Mouse (Mus musculus) cerebellum, postnatal 36 days (tissue): ENCODE data around the gene Ston2.

Experiments used
- DNase-seq, 2 experiments: peaks; one replicate each; pipeline ENCODE4 v3.0.0; 2021 to 2022; ENCODE audit warnings: mixed read lengths in 2 of 2

Ston2 gene

DNA sequence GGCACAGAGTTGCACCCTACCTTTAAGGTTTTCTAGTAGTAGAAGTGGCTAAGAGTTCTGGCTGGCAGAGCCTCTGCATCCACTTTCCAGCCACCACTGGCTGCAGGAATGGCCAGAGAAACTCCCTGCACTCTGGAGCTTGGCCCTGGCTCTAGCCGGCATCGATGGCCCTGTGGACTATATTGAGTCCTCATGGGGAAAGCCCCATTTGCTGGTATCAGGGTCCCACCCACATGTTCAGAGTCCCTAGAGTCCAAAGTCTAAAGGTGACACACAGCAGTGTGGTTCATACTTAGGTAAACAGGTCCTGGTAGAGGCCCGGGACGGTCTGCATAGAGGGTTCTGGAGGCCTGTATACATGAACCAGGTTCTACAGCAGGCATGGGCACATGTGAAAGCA lies 92.0 kb downstream of the Ston2 start:
- DNase-seq: no peak

GRCm38 (mm10) chr12:91695761-91696160 lies 92.4 kb downstream of the Ston2 start:
- no peak for DNase-seq

DNA sequence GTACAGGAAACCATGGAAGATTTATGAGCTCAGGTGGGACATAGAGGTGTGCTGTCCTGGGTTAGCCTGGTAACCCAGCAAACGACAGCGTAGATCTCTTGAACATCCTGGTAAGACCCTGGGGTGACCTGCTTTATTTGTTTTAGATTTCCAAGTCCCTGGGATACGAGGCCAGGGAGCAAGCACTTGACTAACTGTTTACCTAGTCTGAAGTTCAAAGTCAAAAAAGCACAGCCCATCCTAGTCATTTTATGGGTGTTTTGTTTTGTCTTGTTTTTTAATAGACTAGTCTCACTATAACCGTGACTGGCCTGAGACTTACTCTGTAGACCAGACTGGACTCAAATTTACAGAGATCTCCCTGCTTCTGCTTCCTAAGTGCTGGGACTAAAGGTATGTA lies 93.4 kb downstream of the Ston2 start:
- no peak for DNase-seq

DNA sequence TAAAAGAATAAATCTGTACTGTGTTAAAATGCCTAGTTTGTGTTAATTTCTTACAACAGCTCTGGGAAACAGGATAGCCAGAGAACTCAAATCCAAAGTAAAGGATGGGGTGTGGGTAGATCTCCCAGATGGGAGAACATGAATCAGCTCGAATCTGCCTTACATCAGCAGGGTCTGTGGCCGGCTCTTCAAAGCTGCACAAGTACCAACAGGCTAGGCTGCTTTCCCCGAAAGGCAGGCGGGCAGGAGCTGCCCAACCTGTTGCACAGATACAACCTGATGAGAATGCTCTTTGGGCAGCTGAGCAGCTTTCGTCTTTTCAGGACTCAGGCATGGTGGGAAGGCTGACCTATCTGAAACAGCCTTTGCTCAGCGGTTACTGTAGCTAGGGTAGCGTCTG lies 94.6 kb downstream of the Ston2 start:
- DNase-seq: no peak

DNA sequence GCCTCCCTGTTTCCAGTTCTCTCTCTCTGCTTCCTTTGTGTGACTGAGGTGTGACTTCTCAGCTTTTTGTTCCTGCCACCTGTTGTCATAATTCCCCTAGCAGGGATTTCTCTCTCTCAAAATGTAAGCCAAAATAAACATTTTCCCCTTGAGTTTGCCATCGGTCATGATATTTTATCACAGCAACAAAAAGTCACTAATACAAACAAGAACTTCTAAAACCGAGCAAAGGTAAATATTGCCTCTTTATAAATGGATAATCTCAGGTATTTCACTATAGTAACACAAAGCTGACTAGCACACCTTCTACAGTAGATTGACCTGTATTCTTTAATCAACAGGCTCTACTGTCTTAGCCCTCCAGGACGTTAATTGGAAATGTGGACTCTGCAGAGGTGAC lies 95.2 kb downstream of the Ston2 start:
- no peak for DNase-seq

- no peak for DNase-seq
Measured at GRCm38 (mm10) chr12:91685674-91686290, 102.4 kb downstream of the Ston2 start.

DNA sequence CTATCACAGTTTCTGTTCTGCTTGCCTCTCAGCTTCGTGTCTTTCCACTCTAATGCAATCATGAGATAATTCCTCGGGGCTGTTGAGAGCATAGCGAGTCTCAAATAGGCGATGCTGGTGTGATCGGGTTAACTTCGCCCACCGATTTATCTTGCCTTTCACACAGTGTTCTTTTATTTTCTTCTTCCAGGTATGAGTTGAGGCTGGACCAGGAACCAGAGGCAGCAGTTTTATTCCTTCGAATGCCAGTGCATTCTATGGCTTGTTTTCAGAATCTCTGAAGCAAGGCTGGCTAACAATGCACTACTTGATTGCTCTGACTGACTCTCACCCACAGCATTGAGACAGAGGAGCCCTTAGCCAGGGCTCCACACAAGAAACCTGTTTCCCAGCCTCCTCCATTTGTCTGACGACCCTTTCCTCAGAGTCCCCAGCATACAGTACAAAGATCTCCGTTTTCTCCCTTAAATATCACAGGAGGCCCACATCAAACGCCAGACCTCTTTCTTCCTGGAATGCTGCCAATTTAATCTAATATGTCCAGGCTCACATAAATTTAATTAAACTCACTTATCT lies 103.3 kb downstream of the Ston2 start:
- no peak for DNase-seq

DNA sequence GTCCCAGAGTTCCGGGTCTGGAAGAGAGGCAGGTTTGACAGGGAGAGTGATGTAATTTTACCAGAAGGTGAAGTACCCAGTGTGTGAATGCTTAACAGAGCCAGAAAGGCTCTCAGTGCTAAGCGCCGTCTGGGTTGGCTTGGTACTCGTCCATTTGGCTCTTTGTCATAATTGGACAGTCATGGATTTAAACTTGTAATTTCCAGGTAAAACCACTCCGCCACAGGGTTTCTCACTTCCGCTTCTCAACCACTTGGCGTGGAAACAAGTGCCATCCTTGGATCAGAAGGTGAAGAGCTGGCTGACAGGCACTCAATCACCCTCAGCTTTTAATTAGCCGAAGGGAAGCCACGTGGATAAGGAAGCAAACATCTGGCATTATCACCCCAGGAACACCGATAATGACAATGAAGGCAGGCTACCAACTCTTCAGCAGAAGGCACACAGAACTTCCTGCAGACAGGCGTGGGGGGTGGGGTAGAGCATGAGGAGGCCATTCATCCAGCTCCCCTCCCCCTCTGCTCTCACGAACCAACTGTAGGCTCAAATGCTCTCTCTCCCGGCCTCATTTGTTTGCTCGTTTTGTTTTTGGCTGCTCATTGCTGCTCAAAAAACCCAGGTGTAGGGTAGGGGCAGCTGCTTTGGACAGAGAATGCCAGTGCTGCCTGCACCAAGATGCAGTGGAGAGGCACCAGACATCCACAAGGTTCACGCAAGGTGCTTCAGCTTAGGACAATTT lies 103.9 kb downstream of the Ston2 start:
- peak; percentile 9 to 16 for DNase-seq

DNA sequence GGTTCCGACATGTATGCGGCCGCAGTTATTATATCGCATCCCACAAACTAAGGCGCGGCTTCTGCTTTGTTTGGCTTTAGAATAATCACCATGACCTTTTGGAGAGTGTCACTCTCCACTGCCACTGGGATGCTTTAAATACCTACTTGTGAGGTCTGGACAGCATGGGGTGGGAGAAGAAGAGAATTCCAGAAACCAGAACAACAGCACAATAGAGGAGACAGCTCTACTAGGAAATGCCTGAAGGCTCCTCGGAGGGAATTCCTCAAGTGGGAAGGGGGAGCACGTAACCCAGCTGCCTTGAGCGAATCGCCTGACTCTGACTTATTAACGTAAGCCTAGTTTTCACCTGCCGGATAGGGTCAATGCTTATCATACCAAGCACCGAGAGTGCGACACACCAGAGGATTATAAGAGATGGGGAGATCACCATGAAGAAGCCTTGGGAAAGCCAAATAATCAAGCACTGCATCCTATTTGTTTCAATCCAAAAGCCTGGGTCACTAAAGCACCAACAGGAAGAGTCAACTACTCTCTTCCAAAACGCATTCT lies 104.6 kb downstream of the Ston2 start:
- no peak for DNase-seq

DNA sequence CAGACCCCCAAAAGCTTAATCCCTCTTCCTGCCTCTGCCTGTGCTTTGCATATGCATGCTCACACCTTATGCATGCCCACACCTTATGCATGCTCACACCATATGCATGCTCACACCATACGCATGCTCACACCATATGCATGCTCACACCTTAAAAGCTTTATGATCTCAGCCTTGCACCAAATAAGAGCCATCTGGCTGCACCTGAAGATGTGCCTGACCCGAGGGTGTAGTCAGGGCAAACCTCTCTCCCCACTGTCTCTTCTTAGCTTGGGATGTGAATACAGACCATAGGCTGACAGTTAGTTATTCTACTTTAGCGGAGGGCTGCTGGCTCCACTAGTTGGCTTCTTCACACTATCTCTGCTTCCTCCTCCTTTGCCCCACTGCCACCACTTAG lies 105.1 kb downstream of the Ston2 start:
- no peak for DNase-seq

- DNase-seq: no peak
Measured at GRCm38 (mm10) chr12:91679320-91680064, 108.7 kb downstream of the Ston2 start.

DNA sequence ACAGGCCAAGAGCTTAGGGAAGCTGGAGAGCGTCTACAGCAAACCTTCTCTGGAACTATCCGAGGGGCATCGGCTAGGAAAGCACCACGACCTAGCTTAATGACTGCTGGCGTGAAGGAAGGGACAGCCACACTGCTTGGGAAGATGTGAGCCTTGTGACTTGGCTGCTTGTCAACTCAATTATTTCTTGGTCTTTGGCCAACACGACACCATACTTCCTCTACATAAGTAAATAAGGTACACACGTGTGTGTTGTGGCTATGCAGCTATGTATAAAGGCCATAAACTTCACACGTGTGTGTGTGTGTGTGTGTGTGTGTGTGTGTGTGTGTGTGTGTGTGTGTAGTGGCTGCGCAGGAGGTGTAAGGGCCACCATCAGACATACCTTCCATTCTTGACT lies 112.2 kb downstream of the Ston2 start:
- no peak for DNase-seq

GRCm38 (mm10) chr12:91673141-91673540 lies 115.0 kb downstream of the Ston2 start:
- no peak for DNase-seq

GRCm38 (mm10) chr12:91672528-91672927 lies 115.7 kb downstream of the Ston2 start:
- peak in 1 of 2 experiments; percentile 7 for DNase-seq

GRCm38 (mm10) chr12:91668529-91669245 lies 119.5 kb downstream of the Ston2 start:
- no peak for DNase-seq

DNA sequence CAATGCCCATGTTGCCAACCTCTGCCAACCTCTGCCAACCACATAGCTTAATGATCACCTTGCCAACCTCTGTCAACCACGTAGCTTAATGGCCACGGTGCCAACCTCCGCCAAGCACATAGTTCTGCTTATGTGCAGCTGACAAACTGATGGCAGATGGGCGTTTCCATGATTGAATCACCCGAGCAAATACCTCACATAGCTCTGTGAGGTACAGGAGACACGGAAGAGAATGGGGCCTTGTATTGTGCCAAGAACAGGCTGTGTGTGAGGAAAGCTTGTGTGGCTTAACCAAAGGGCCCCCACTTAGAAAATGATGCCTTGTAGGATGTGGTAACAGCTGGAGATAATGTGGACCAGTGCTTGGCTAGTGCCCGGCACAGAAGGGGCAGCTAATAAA lies 120.4 kb downstream of the Ston2 start:
- DNase-seq: no peak

- no peak for DNase-seq
Measured at GRCm38 (mm10) chr12:91666607-91667006, 121.6 kb downstream of the Ston2 start.

DNA sequence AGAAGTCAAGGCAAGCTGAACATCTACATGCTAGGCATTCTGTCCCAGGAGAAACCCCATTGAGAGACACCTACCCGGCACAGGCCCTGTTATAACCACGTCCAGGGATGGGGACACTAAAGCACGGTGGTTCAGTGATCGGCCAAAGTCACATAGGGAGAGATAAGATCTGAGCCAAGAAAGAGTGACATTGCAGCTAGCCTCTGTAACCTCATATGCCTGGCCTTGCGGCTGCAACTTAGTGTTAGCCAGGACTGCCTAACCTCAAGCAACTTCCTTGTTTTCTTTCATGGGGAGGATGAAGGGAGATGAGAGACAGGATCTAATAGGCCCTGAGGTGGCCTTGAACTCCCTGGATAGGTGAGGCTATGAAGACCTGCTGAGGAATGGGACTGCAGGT lies 122.8 kb downstream of the Ston2 start:
- DNase-seq: no peak

GRCm38 (mm10) chr12:91663260-91663659 lies 124.9 kb downstream of the Ston2 start:
- no peak for DNase-seq

GRCm38 (mm10) chr12:91662844-91663243 lies 125.3 kb downstream of the Ston2 start:
- DNase-seq: no peak

DNA sequence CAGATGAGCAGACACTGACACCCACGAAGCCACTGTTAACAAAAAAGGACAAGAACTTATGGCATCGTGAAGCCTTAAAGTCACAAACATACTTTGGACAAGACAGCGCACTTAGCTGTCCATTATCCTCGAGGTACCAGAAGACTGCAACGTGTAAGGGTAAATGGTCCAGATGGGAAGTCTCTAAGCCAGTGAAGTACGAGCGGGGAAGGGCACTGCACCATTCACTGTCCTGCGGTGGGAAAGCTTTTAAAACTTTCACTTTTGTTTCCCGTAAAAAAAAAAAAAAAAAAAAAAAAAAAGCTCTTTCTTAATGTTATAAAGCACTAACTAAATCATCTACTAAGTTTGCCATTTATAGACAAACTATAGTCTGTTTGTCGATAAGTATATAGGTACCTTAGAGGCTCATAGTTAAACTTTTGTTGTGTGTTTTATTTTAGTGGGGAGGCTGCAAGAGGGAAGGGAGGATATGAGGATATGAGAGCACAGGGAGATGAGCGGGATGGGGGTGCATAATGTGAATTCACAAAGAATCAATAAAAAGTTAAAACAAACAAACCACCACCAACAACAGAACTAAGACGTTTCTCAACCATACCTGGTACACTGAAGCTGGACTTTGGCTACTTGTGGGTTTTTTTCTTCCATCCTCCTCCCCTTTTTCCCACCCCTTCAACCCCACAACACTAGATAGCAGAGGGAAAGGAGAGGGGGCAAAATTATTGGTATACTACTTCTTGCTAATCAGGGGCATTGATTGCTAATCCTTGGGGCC lies 127.4 kb downstream of the Ston2 start:
- DNase-seq: no peak
